Mouse (Mus musculus): Measurements from ENCODE around the gene Pbp2. TPM values are rescaled to one million over a fixed set of nuclear protein-coding genes. Genes with fewer than 3 reads are reported as not detected.

The Pbp2 gene
- not detected in 2 replicates for polyA plus RNA-seq (2012; rRNA removed)

GRCm38 (mm10) chr6:135310305-135310704 is at the start of gene Pbp2:
Gene Pbp2 (minus strand): TSS chr6:135310405.
- WGBS = 97% methylated on average over 9 of the region's 9 CpGs
- no peak for DNase-seq
- H3K4me1 ChIP-seq (ENCODE audit: control insufficient read depth, insufficient read depth, low read length) = no peaks in the 10 kb centered on the region
- H3K27me3 ChIP-seq (ENCODE audit: control insufficient read depth, insufficient read depth, low read length) = no peaks in the 10 kb centered on the region
- H3K27ac ChIP-seq (ENCODE audit: insufficient read depth, low read length) = no peak within 1 kb of the TSS
- no peak for TF ChIP-seq CTCF (IDR thresholded peaks at IDR 0.05; ENCODE audit: borderline replicate concordance, insufficient read depth, low read depth, low read length)
- TF ChIP-seq POLR2A (IDR thresholded peaks at IDR 0.05; ENCODE audit: borderline replicate concordance, insufficient read depth, low read length) = no peak
- H3K4me3 ChIP-seq (replicated peaks; ENCODE audit: insufficient read depth, low read depth, low read length) = no peak within 1 kb of the TSS

DNA sequence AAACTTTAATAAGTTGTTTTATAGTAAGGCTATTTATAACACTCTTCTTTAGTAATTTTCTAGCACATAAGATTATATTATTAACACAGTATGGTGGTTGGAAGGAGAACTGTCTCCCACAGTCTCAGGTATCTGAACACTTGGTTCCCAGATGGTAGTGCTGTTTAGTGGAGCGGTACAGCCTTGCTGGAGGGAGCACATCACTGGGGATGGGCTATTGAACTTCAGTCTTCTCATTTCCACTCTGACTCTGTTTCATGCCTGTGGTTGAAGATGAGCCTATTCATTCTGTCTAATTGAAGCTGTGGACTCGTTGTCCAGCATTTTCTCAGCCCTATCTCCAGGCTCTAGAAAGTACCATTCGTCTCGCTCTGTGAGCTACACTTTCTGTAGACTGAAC is 44.7 kb upstream of the Pbp2 start:
- no peak for TF ChIP-seq POLR2A (IDR thresholded peaks at IDR 0.05; ENCODE audit: borderline replicate concordance, insufficient read depth, low read length)
- no peak for TF ChIP-seq CTCF (IDR thresholded peaks at IDR 0.05; ENCODE audit: borderline replicate concordance, insufficient read depth, low read depth, low read length)
- Histone ChIP-seq H3K27ac (ENCODE audit: insufficient read depth, low read length) (no peak overlapping the region), H3K27me3 (ENCODE audit: control insufficient read depth, insufficient read depth, low read length) (no peaks in the 10 kb centered on the region; the same call in 1 of the 2 replicates), H3K4me3 (replicated peaks; ENCODE audit: insufficient read depth, low read depth, low read length) (no peak overlapping the region), H3K4me1 (ENCODE audit: control insufficient read depth, insufficient read depth, low read length) (no peaks in the 10 kb centered on the region)
- WGBS = 86% methylated on average over 4 of the region's 4 CpGs
- DNase-seq = no peak

DNA sequence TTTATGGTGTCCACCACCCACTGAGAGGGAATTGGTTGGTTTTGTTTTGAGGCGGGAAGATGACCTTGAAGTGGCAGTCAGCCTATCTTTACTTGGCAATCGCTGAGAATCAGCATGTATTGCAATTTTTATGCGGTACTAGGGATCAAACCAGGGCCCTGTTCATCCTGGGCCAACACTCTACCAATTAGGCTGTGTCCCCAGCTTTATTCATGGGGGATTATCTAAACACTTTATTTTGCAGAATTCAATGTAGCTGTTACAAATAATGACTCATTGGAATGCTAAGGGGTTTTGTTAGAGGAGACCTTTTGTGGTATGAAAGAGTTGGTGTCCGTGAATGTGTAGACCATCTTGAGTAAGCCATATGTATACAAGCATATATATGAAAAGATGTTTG is 42.3 kb upstream of the Pbp2 start:
- H3K27ac ChIP-seq (ENCODE audit: insufficient read depth, low read length) = no peak overlapping the region
- H3K27me3 ChIP-seq (ENCODE audit: control insufficient read depth, insufficient read depth, low read length) = no peaks in the 10 kb centered on the region
- H3K4me3 ChIP-seq (replicated peaks; ENCODE audit: insufficient read depth, low read depth, low read length) = no peak overlapping the region
- WGBS = 62% methylated on average over 4 of the region's 4 CpGs
- no peak for TF ChIP-seq CTCF (IDR thresholded peaks at IDR 0.05; ENCODE audit: borderline replicate concordance, insufficient read depth, low read depth, low read length)
- TF ChIP-seq POLR2A (IDR thresholded peaks at IDR 0.05; ENCODE audit: borderline replicate concordance, insufficient read depth, low read length) = no peak
- DNase-seq = no peak
- no peaks in the 10 kb centered on the region for H3K4me1 ChIP-seq (ENCODE audit: control insufficient read depth, insufficient read depth, low read length)

DNA sequence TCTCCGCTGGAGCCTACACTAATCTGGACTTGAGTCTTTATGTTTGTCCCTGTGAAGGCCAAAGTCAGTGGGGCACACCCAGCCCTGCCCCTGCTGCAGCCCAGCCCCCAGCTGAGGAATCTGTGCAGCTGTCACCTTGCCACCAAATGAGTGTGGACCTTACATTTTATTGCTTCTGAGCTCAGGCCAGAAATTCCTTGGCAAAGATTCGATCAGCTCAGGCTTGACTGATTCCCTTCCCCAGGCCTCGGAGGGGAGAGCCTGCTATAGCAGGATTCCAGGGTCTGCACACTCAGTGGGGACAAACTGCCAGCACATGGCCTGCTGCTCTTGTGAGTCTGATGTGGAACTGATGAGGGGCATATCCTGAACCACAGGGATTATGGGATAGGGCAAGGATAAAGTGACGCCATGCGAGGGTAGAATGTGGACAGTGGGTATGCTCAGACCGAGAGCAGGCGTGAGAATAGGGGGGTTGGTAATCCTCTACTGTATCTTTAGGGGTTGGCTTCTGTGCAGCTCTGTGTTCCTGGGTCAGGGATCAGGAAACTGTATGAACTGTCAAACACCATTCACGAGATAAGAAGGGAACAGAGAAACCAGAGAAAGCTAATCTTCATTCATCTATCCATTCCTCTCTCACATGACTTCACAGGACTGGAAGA is 41.6 kb upstream of the Pbp2 start:
- Histone ChIP-seq H3K4me1 (ENCODE audit: control insufficient read depth, insufficient read depth, low read length) (no peaks in the 10 kb centered on the region), H3K27me3 (ENCODE audit: control insufficient read depth, insufficient read depth, low read length) (no peaks in the 10 kb centered on the region), H3K4me3 (replicated peaks; ENCODE audit: insufficient read depth, low read depth, low read length) (no peak overlapping the region), H3K27ac (ENCODE audit: insufficient read depth, low read length) (no peak overlapping the region)
- no peak for DNase-seq
- TF ChIP-seq CTCF (IDR thresholded peaks at IDR 0.05; ENCODE audit: borderline replicate concordance, insufficient read depth, low read depth, low read length) (no peak), POLR2A (IDR thresholded peaks at IDR 0.05; ENCODE audit: borderline replicate concordance, insufficient read depth, low read length) (no peak)
- 51% methylated on average over 8 of the region's 8 CpGs for WGBS

DNA sequence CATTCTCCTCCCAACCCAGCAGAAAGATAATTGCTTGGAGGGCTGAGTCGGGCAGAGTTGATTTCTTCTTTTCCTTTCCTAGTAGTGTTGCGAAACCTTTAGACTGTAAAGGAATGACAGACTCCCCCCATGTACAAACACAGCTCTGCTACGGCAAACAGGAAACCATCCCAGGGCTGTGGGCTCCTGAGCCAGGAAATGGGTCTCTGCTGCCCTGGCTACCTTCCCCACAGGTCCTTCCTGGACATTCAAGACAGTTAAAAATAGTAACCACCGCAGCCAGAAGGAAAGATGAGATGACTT is 30.8 kb upstream of the Pbp2 start:
- TF ChIP-seq POLR2A (IDR thresholded peaks at IDR 0.05; ENCODE audit: borderline replicate concordance, insufficient read depth, low read length) (no peak), CTCF (IDR thresholded peaks at IDR 0.05; ENCODE audit: borderline replicate concordance, insufficient read depth, low read depth, low read length) (no peak)
- WGBS = 67% methylated on average over 4 of the region's 4 CpGs
- Histone ChIP-seq H3K4me3 (replicated peaks; ENCODE audit: insufficient read depth, low read depth, low read length) (no peak overlapping the region), H3K27me3 (ENCODE audit: control insufficient read depth, insufficient read depth, low read length) (no peaks in the 10 kb centered on the region; the same call in 1 of the 2 replicates), H3K27ac (ENCODE audit: insufficient read depth, low read length) (no peak overlapping the region), H3K4me1 (ENCODE audit: control insufficient read depth, insufficient read depth, low read length) (no peaks in the 10 kb centered on the region)
- DNase-seq = no peak

DNA sequence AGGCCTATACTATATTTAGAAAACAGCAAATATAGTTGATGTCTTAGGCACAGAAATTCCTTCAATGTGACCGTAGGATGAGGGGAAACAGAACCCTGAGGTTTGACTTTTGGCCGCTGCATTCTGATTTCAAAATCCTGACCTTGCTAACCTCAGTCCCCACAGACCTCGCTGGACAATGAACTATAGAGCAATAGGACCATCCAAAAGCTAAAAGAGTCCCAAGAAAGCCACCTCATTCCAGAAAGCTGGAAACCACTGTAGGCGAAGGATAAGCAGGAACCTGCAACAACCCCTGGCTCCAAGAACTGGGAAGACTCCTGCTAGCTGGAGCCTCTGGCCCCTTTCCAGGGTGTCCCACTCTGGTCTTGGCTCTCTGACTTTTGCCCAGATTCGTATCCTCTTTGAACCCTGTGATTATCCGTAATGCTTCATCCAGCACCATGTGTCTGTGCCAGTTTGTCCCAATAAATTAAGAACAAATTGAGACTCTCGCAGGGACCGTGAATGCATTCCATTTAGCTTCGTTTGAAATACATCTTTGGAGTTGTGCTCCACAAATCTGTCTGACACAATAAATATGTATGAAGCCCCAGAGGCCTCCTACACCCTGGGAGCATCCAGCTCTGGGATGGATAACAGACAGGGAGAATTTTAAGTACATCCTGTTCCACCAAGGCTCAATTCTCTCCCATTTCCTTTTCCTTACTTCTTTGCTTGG is 30.3 kb upstream of the Pbp2 start:
- no peaks in the 10 kb centered on the region for H3K4me1 ChIP-seq (ENCODE audit: control insufficient read depth, insufficient read depth, low read length)
- no peak for DNase-seq
- H3K4me3 ChIP-seq (replicated peaks; ENCODE audit: insufficient read depth, low read depth, low read length) = no peak overlapping the region
- TF ChIP-seq CTCF (IDR thresholded peaks at IDR 0.05; ENCODE audit: borderline replicate concordance, insufficient read depth, low read depth, low read length) = no peak
- no peak for TF ChIP-seq POLR2A (IDR thresholded peaks at IDR 0.05; ENCODE audit: borderline replicate concordance, insufficient read depth, low read length)
- H3K27me3 ChIP-seq (ENCODE audit: control insufficient read depth, insufficient read depth, low read length) = no peaks in the 10 kb centered on the region; the same call in 1 of the 2 replicates
- WGBS = 52% methylated on average over 9 of the region's 9 CpGs
- H3K27ac ChIP-seq (ENCODE audit: insufficient read depth, low read length) = no peak overlapping the region

- no peak for TF ChIP-seq CTCF (IDR thresholded peaks at IDR 0.05; ENCODE audit: borderline replicate concordance, insufficient read depth, low read depth, low read length)
- TF ChIP-seq POLR2A (IDR thresholded peaks at IDR 0.05; ENCODE audit: borderline replicate concordance, insufficient read depth, low read length) = no peak
- H3K27ac ChIP-seq (ENCODE audit: insufficient read depth, low read length) = no peak overlapping the region
- H3K4me1 ChIP-seq (ENCODE audit: control insufficient read depth, insufficient read depth, low read length) = no peaks in the 10 kb centered on the region
- DNase-seq = no peak
- no peaks in the 10 kb centered on the region; the same call in 1 of the 2 replicates for H3K27me3 ChIP-seq (ENCODE audit: control insufficient read depth, insufficient read depth, low read length)
- 42% methylated on average over 8 of the region's 8 CpGs for WGBS
- no peak overlapping the region for H3K4me3 ChIP-seq (replicated peaks; ENCODE audit: insufficient read depth, low read depth, low read length)
Measured at GRCm38 (mm10) chr6:135336376-135336775, 26.2 kb upstream of the Pbp2 start.

All from cerebellum, adult 2 months (tissue).